Mouse (Mus musculus): ENCODE data around the gene Gpc5.

Gpc5 gene

GRCm38 (mm10) chr14:115118626-115119025, 26.6 kb downstream of the Gpc5 start:
- peak; percentile 57 for DNase-seq

GRCm38 (mm10) chr14:115148821-115149220, 56.8 kb downstream of the Gpc5 start:
- DNase-seq: peak; percentile 5

- DNase-seq: no peak
Observed at GRCm38 (mm10) chr14:115156597-115156996, 64.6 kb downstream of the Gpc5 start.

GRCm38 (mm10) chr14:115177322-115177836, 85.4 kb downstream of the Gpc5 start:
- no peak for DNase-seq

- DNase-seq: no peak
Observed at GRCm38 (mm10) chr14:115179925-115180324, 87.9 kb downstream of the Gpc5 start.

GRCm38 (mm10) chr14:115188256-115188655, 96.2 kb downstream of the Gpc5 start:
- no peak for DNase-seq

- no peak for DNase-seq
Observed at GRCm38 (mm10) chr14:115228075-115228474, 136.1 kb downstream of the Gpc5 start.

- DNase-seq: peak; percentile 35
Observed at GRCm38 (mm10) chr14:115236387-115236786, 144.4 kb downstream of the Gpc5 start.

- DNase-seq: no peak
Observed at GRCm38 (mm10) chr14:115240621-115241373, 148.8 kb downstream of the Gpc5 start.

- no peak for DNase-seq
Observed at GRCm38 (mm10) chr14:115250537-115250936, 158.5 kb downstream of the Gpc5 start.

GRCm38 (mm10) chr14:115251791-115252190, 159.8 kb downstream of the Gpc5 start:
- no peak for DNase-seq

GRCm38 (mm10) chr14:115253155-115253554, 161.1 kb downstream of the Gpc5 start:
- no peak for DNase-seq

GRCm38 (mm10) chr14:115253685-115254084, 161.7 kb downstream of the Gpc5 start:
- DNase-seq: no peak

- no peak for DNase-seq
Observed at GRCm38 (mm10) chr14:115269703-115270402, 177.8 kb downstream of the Gpc5 start.

- DNase-seq: no peak
Observed at GRCm38 (mm10) chr14:115270445-115270844, 178.4 kb downstream of the Gpc5 start.

GRCm38 (mm10) chr14:115282782-115283181, 190.8 kb downstream of the Gpc5 start:
- no peak for DNase-seq

GRCm38 (mm10) chr14:115324247-115324646, 232.2 kb downstream of the Gpc5 start:
- DNase-seq: no peak

GRCm38 (mm10) chr14:115326426-115326825, 234.4 kb downstream of the Gpc5 start:
- no peak for DNase-seq

- DNase-seq: peak; percentile 30
Observed at GRCm38 (mm10) chr14:115339084-115339483, 247.1 kb downstream of the Gpc5 start.

GRCm38 (mm10) chr14:115342597-115342996, 250.6 kb downstream of the Gpc5 start:
- DNase-seq: no peak

GRCm38 (mm10) chr14:115349448-115349847, 257.4 kb downstream of the Gpc5 start:
- DNase-seq: no peak

GRCm38 (mm10) chr14:115365320-115365935, 273.4 kb downstream of the Gpc5 start:
- no peak for DNase-seq

- no peak for DNase-seq
Observed at GRCm38 (mm10) chr14:115369611-115370167, 277.7 kb downstream of the Gpc5 start.
